Mouse (Mus musculus) left cerebral cortex, postnatal 4 days (tissue): ENCODE measurements around the gene Mapk14. TPM values are rescaled to one million over a fixed set of nuclear protein-coding genes. Genes with fewer than 3 reads are reported as not detected.
A peak's percentile ranks its signal among the peaks of the same experiment; 100 is the strongest.
"Not testable (repeated sequence)": the region's sequence is repeated elsewhere in the genome, so short reads cannot be mapped to it uniquely, and the experiment has no call there.

Experiments used
- DNase-seq: peaks from one replicate; pipeline ENCODE4 v3.0.0-alpha.2; 2022
- intact Hi-C: fragments of 180-260 bp; cut with DNase I; formaldehyde crosslinking; loops from one replicate; pipeline ENCODE4 v1.15.1; 2025
- total RNA-seq, 2 experiments: library from RNA; stranded (reverse); gene quantifications; 2 replicates each; pipeline ENCODE4 v1.2.3; 2021

The Mapk14 gene
- total RNA-seq, 2 experiments from 2014 or later: 46.5 to 53.2 TPM

DNA sequence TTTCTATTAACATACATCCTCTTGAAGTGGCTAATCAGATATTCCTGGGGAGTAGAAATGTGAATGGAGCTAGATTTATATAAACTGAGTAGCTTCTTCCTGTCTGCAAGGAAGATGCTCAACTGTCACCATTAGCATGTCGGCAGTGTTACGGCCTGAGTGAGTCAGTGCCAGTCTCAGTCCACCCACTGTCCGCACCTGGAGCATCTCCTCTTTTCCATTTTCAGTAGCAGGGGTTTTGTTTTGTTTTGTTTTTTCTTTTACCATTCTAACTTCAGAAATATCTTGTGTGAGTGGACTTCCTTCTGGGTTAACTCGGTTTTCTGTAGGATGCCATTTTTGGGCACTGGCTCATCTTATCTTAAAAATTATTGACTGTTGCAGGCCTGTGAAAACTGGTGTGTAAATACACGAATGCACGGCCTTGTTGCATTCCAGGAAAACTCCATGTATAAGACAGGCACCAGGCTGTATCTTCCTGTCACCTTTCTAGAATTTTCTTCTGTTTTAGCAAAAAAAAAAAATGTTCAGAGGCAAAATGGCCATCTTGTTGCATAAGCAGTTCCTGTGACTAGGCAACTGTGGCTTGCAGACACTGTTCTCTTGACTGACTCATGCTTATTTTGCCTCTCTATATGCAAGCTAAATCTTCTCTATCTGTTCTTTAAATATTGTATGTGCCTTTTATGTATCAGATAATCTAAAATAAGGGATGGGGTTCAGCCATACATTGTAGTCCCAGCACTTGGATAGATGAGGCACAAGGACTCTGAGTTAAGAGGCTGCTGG is 44.4 kb downstream of the Mapk14 start:
- no peak for DNase-seq
- intact Hi-C loops: no loop called here

- intact Hi-C loops: no loop called here
- DNase-seq: no peak
These were observed 45.4 kb downstream of the Mapk14 start for GRCm38 (mm10) chr17:28736486-28736885.

- DNase-seq: no peak
- intact Hi-C loops: no loop called here
These were observed 46.8 kb downstream of the Mapk14 start for GRCm38 (mm10) chr17:28737973-28738372.

DNA sequence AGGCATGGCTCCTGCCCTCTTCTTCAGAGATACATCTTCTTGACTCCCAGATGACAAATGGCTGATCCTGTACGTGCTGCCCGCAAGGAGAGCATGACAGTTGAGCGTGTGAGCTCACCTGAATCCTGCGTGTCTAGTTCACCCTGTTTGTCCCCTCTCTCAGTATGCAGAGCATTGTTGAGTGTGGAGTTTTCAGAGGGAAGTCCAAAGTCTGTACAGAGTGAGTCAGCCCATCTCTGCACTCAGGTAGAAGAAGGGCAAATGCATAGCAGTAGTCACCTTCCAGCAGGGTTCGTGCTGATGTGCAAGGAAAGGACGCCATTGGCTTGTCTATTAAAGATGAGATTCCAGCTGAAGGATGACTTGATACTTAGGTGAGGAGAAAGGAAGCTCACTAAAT is 48.1 kb downstream of the Mapk14 start:
- no peak for DNase-seq
- intact Hi-C loops: no loop called here

GRCm38 (mm10) chr17:28743145-28743866 is 52.2 kb downstream of the Mapk14 start:
- intact Hi-C loops: no loop called here
- DNase-seq: no peak

DNA sequence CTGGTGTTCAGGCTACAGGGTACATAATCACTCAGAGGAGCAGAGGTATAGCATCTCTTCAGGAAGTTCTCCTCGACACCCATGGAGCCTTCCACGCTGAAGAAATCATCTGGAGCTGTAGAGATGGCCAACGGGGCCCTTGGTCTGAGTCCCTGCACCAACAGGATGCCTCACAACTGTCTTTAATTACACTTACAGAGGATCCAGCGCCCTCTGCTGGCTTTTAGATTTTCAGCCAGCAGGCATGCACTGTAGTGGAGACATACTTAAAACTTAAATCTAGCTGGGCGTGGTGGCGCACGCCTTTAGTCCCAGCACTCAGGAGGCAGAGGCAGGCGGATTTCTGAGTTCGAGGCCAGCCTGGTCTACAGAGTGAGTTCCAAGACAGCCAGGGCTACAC is 52.8 kb downstream of the Mapk14 start:
- no peak for DNase-seq
- intact Hi-C loops: no loop called here

GRCm38 (mm10) chr17:28745773-28746172 is 54.6 kb downstream of the Mapk14 start:
- DNase-seq: no peak
- intact Hi-C loops: no loop called here

- DNase-seq: no peak
- intact Hi-C loops: no loop called here
These were observed 56.9 kb downstream of the Mapk14 start for GRCm38 (mm10) chr17:28748001-28748400.

DNA sequence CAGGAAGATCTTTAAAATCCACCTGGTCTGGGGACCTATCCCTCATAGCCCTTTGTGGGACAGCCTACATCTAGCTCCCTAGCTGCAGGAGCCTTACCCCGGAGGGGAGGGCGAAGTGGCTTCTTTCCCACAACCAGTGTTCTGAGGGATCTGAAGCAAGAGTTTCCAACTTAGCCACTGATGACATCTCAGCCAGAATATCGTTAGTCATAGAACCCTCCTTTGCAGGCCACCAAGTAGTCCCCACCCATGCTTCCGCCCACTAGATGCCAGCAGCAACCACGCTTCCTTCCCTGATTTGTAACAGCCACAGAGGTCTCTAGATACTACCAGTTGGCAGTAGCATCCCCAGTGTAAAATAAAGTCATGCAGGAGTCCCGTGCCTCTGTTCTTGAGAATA is 59.5 kb downstream of the Mapk14 start:
- no peak for DNase-seq
- intact Hi-C loops: no loop called here

DNA sequence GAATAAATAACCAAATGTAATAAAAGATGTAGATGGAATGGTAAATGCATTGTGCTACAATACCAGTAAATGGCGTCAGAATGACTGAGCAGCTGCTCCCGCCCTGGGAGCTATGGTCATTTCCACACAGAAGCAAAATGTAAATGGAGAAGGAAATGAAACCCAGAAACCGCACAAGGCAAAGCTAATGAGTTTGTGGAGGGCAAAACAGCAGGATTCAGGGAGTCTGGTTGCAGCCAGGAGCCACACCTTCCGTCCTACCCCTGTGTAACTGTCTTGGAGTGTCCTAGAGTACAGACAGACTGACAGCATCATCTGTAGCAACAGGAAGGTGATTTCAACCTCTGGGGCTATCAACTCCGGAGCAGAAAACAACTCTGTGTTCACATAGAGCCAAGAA is 65.3 kb downstream of the Mapk14 start:
- intact Hi-C loops: no loop called here
- no peak for DNase-seq

DNA sequence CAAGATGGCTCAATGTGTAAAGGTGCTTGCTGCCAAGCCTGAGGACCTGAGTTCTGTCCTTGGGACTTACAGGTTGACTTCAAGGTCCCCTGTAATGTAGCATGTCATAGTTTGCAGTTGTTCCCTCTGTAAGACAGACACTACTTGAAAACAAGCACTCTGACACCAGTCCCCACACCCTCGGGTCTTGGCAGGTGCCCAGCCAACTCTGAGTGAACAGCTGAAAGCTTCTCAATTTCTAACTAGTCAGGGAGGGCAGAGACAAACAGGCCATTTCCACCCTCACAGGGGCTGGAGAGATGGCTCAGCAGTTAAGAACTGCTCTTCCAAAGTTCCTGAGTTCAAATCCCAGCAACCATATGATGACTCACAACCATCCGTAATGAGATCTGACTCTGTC is 66.3 kb downstream of the Mapk14 start:
- peak; percentile 33 for DNase-seq
- intact Hi-C loops: no loop called here

DNA sequence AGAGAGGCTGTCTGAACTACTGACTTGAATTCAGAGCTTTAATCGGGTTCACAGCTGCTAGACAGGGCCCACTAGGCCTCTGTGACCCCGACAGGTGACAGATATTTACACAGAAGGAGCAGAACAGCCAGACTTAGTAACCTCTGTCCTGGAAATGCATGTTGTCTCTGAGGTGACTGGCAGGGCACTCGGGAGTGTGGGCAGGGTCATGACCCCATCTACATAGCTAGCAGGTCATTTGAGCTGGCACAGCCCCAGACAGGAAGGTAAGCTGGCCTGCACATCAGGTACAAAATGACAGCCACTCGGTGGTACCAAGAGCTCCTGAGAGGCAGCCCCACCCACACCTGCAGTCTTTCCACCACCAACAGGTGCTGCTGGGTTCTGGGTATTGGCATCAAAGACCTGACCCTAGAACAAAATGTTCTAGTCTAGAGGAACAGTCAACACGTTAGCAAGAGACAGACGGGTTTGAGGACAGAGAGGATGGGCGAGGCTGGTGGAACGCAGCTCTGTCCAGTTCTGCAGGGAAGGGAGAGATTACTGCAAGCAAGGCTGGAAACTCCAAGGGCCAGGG is 69.7 kb downstream of the Mapk14 start:
- intact Hi-C loops: loop anchor here (10.0 kb wide), 1 partner anchor 164 kb away; no protein-coding TSS in a partner anchor
- DNase-seq: no peak

DNA sequence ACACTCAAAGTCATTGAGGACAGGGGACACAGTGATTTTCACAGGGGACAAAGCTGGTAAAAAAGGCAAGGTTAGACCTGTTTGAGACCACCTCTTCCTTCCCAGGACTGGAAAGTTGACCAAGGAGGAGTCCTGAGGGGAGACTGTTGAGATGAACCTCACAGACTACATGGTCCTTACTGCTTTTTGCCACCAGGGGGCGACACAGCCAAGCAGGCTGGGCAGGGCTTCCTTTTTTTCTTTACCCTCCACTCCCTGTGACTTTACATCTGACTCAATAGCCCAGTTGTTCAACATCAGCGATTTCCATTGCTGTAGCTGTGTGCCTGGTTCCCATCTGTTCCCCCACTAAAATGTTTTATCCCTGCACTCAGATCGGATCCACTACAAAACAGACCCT is 70.7 kb downstream of the Mapk14 start:
- DNase-seq: peak; percentile 77
- intact Hi-C loops: loop anchor here (10.0 kb wide), 1 partner anchor 163 kb away; no protein-coding TSS in a partner anchor

GRCm38 (mm10) chr17:28766203-28766602 is 75.1 kb downstream of the Mapk14 start:
- intact Hi-C loops: loop anchor here (10.0 kb wide), 1 partner anchor 159 kb away; no protein-coding TSS in a partner anchor
- DNase-seq: no peak

DNA sequence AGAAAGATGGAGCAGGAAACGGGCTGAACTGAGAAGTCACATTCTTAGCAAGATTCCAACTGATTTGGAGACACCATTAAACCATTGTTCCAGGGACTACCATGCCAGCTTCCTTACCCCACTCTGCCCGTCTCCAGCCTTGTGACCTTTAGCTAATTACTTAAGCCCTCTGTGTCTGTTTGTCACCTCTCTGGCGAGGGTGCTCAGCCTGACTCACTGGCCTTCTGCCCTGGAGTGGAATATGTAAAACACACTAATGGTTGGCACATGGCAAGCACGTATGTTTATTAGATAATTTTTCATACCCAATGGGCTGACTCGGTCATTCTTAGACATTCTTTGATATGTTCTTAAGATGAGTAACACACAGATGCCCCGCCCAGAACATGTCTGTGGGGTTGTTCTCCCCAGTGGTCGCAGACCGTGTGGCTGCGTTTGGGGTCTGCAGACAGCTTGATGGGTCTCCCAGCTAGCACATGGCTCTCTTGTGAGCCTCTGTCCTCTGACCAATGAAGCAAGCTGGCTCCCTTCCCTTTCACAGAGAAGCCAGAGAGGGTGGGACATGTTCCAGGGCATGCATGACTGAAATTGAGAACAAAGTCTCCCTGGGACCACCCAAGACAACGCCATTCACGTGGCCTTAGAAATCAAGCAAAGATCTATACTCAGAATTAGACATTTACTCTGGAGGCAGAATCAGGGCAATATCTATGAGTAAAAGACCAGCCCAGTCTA is 75.8 kb downstream of the Mapk14 start:
- intact Hi-C loops: loop anchor here (10.0 kb wide), 1 partner anchor 158 kb away; no protein-coding TSS in a partner anchor
- peak; percentile 33 for DNase-seq

DNA sequence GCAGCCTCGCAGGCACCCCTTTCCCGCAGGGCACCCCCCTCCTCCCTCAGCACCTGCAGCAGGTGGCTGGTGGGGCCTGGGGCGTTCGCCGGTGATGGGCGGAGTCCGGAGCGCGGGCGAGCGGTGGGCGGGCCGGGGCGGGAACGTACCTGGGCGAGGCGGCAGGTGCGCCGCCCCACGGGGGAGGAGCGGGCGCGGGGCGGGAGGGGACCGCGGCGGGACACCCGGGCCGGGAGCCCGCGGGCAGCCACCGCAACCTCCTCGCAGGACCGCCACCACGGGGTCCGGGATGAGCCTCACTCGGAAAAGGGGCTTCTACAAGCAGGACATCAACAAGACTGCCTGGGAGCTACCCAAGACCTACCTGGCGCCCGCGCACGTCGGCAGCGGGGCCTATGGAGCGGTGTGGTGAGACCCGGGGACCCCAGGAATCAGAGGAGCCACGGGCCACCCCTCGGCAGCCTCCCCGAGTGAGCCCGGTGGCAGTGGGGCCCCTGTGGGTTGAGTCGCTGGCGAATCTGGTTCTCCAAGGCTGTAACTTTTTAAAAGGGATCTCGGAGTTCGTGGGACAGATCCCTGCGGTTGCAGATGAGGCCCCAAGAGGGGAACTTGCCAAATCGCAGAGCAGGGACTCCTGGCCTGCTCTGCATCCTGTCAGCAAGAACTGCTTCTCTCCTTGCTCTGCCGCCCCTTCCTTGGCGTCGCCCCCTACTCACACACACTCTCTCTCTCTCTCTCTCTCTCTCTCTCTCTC is 78.2 kb downstream of the Mapk14 start, which contains the start of gene Mapk13:
Mapk13 (plus strand) TSS at position 177 of the 754 bp plus-strand sequence.
- DNase-seq: no peak
- intact Hi-C loops: loop anchor here (10.0 kb wide), 1 partner anchor 156 kb away; no protein-coding TSS in a partner anchor

GRCm38 (mm10) chr17:28769875-28770421 is 78.8 kb downstream of the Mapk14 start:
- intact Hi-C loops: loop anchor here (10.0 kb wide), 1 partner anchor 155 kb away; no protein-coding TSS in a partner anchor
- peak; percentile 27 for DNase-seq

GRCm38 (mm10) chr17:28771289-28771688 is 80.2 kb downstream of the Mapk14 start:
- intact Hi-C loops: no loop called here
- no peak for DNase-seq

DNA sequence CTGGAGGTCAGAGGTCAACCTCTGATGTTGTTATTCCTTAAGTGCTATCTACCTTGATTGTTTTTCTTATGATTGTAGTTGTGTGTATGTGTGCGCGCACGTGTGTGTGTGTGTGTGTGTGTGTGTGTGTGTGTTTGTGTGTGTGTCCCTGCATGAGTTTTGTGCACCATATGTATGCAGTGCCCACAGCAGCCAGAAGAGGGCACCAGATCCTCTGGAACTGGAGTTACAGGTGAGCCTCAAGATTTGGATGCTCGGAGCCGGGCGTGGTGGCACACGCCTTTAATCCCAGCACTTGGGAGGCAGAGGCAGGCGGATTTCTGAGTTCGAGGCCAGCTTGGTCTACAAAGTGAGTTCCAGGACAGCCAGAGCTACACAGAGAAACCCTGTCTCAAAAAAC is 83.2 kb downstream of the Mapk14 start:
- intact Hi-C loops, DNase-seq: not testable (repeated sequence)

DNA sequence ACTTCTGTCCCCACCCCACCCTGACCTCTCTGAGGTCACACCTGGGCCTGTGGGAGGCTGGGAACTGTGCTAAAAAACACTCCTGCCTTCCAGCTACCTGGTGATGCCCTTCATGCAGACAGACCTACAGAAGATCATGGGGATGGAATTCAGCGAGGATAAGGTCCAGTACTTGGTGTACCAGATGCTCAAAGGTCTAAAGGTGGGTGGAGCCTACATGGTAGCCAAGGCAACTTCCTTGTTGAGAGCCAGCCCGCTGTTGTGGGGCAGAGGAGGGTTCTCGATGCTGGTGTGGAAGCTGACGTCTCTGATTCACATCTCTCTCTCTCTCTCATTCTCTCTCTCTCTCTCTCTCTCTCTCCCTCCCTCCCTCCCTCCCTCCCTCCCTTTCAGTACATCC is 84.0 kb downstream of the Mapk14 start:
- intact Hi-C loops: no loop called here
- DNase-seq: no peak
